In the genomic region with DNA sequence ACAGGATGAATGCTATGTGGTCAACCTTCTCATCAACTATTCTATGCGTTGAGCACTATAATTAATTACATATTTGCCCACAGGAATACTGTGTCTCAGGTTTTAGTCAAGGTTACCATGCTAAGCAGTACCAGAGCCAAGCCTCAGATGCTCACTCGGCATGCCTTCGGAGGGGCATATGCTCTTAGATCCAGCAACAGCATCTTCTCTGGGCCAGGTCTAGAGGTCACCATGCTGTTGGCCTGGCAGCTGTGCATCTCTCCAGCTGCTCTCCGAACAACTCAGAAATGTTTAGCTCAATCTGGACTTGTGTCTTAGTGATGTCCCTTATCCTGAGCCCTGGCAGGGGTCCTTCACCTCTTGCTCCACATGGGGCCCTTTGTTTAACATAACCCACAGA, we compare ENCODE assay signal across 29 mouse cellular contexts.
DNase-seq lines count a peak whose midpoint lies in the region; ATAC-seq and TF ChIP-seq lines count a peak whose summit lies in the region.
"Had no signal": no experiment of that assay in that cellular context is flagged by ENCODE, and none has a peak within 500 bp of the region (broad histone marks: within the 10 kb centered on the region; RNA-seq: fewer than 3 reads in every experiment).

No protein-coding gene starts in this region.

- no peaks in the 10 kb centered on the region for H3K27me3 ChIP-seq in hindbrain, postnatal 0 days (ENCODE audit: insufficient read depth, low read length)
- no peaks in the 10 kb centered on the region for H3K27me3 ChIP-seq in hindbrain, embryonic 13.5 days
- H3K27me3 ChIP-seq: embryonic facial prominence, embryonic 13.5 days; forebrain, embryonic 15.5 days; heart, embryonic 13.5 days; intestine, embryonic 15.5 days; midbrain, embryonic 12.5 days; Patski had no signal

- H3K36me3 ChIP-seq in hindbrain, postnatal 0 days (ENCODE audit: insufficient read depth, low read length) = no peaks in the 10 kb centered on the region
- H3K36me3 ChIP-seq in hindbrain, embryonic 13.5 days = no peaks in the 10 kb centered on the region
- H3K36me3 ChIP-seq: embryonic facial prominence, embryonic 13.5 days; forebrain, embryonic 10.5 days; forebrain, embryonic 15.5 days; G1E; heart, embryonic 13.5 days; intestine, embryonic 15.5 days; midbrain, embryonic 12.5 days had no signal

- no peaks in the 10 kb centered on the region for H3K9me3 ChIP-seq in hindbrain, postnatal 0 days (ENCODE audit: low read length)
- no peaks in the 10 kb centered on the region for H3K9me3 ChIP-seq in hindbrain, embryonic 13.5 days
- H3K9me3 ChIP-seq: embryonic facial prominence, embryonic 13.5 days; forebrain, embryonic 10.5 days; forebrain, embryonic 15.5 days; heart, embryonic 13.5 days; intestine, embryonic 15.5 days; midbrain, embryonic 12.5 days had no signal

- H3K9ac ChIP-seq in hindbrain, postnatal 0 days (replicated peaks; ENCODE audit: low read length) = no peak overlapping the region
- H3K9ac ChIP-seq in hindbrain, embryonic 13.5 days = no peak overlapping the region
- H3K9ac ChIP-seq: embryonic facial prominence, embryonic 13.5 days; forebrain, embryonic 15.5 days; heart, embryonic 13.5 days; intestine, embryonic 15.5 days; liver, embryonic 14.5 days; midbrain, embryonic 12.5 days had no signal

- WGBS in hindbrain, postnatal 0 days = 45% methylated on average over 4 of the region's 4 CpGs
- 54% methylated on average over 4 of the region's 4 CpGs for WGBS in hindbrain, embryonic 13.5 days

- H3K4me3 ChIP-seq in hindbrain, postnatal 0 days (ENCODE audit: low read length) = no peak overlapping the region
- no peak overlapping the region for H3K4me3 ChIP-seq in hindbrain, embryonic 13.5 days
- H3K4me3 ChIP-seq: embryonic facial prominence, embryonic 13.5 days; forebrain, embryonic 10.5 days; forebrain, embryonic 15.5 days; gastrocnemius, adult 2 months; heart, embryonic 13.5 days; intestine, embryonic 15.5 days; midbrain, embryonic 12.5 days had no signal

- peak; percentile 59; the same call in 1 of the 2 replicates for ATAC-seq in hindbrain, postnatal 0 days
- no peak for ATAC-seq in hindbrain, embryonic 13.5 days (ENCODE audit: low FRiP score)
- ATAC-seq: forebrain, embryonic 15.5 days; intestine, embryonic 15.5 days; Patski had no signal

- TF ChIP-seq CTCF in hindbrain, postnatal 0 days (IDR thresholded peaks at IDR 0.05; ENCODE audit: low read depth) = no peak

- 0 out of 2 replicates have a peak, but pooled peaks cover 4% of the 10 kb centered on the region for H3K4me1 ChIP-seq in hindbrain, postnatal 0 days (ENCODE audit: insufficient read depth, low read length)
- H3K4me1 ChIP-seq in hindbrain, embryonic 13.5 days (replicated peaks) = peaks cover 5% of the 10 kb centered on the region
- H3K4me1 ChIP-seq: intestine, embryonic 15.5 days had no signal

- DNase-seq in embryo, embryonic 10 days (ENCODE audit: low spot score) = peak; percentile 61
- no peak for DNase-seq in embryo, embryonic 9.5 days (ENCODE audit: extremely low spot score)
- DNase-seq in hindbrain, postnatal 0 days (ENCODE audit: low spot score) = peak; percentile 30
- peak; percentile 40 for DNase-seq in retina, embryonic 14.5 days (ENCODE audit: low spot score)
- no peak for DNase-seq in retina, postnatal 1 day
- DNase-seq in gastrocnemius, adult 18-20 months (ENCODE audit: low spot score) = no peak
- DNase-seq: adrenal gland, postnatal 14 days; cerebellum, adult 11 months; cerebellum, adult 9-11 months; gastrocnemius, adult 2 months; gastrocnemius, postnatal 36 days; heart, postnatal 10 days; kidney, adult 2 months; kidney, postnatal 10 days; layer of hippocampus, postnatal 36 days; liver; lung, adult 2 months; lung, postnatal 14 days; thymus, postnatal 4 days had no signal

- H3K27ac ChIP-seq in hindbrain, postnatal 0 days = no peak overlapping the region
- no peak overlapping the region for H3K27ac ChIP-seq in hindbrain, embryonic 13.5 days
- H3K27ac ChIP-seq: embryonic facial prominence, embryonic 13.5 days; forebrain, embryonic 10.5 days; forebrain, embryonic 15.5 days; gastrocnemius, adult 2 months; heart, embryonic 13.5 days; intestine, embryonic 15.5 days; liver, embryonic 14.5 days; midbrain, embryonic 12.5 days had no signal

- H3K4me2 ChIP-seq in hindbrain, postnatal 0 days (ENCODE audit: low read depth, low read length) = no peak overlapping the region
- no peak overlapping the region for H3K4me2 ChIP-seq in hindbrain, embryonic 13.5 days
- H3K4me2 ChIP-seq: embryonic facial prominence, embryonic 13.5 days; forebrain, embryonic 15.5 days; heart, embryonic 13.5 days; intestine, embryonic 15.5 days; midbrain, embryonic 12.5 days had no signal

Comparison
In these comparisons a context has a peak if more than half of its experiments do, and no peak if none do; other contexts are left out.
1. DNase-seq: peak in embryo, embryonic 10 days (single experiment), hindbrain, postnatal 0 days (single experiment) and retina, embryonic 14.5 days (single experiment); none in embryo, embryonic 9.5 days (single experiment), retina, postnatal 1 day (single experiment) and gastrocnemius, adult 18-20 months (single experiment).